Mouse (Mus musculus) liver, adult 2 months (tissue): ENCODE measurements around the gene Ush1c. TPM values are rescaled to one million over a fixed set of nuclear protein-coding genes. Genes with fewer than 3 reads are reported as not detected.

ENCODE experiments used
- DNase-seq: peaks from one replicate; pipeline ENCODE4 v3.0.0-alpha.2; 2011; ENCODE audit warnings: low read depth, low spot score; ENCODE audit errors: extremely low read depth
- H3K27ac ChIP-seq: fragments of 200-500 bp; replicated peaks from 2 replicates; pipeline ENCODE4 v1.5.1; 2012; ENCODE audit warnings: low read depth, mild to moderate bottlenecking, control low read depth, inconsistent platforms, low read length; ENCODE audit not compliant: insufficient read depth
- H3K27me3 ChIP-seq: fragments of 200-500 bp; 2 replicates; pipeline ENCODE4 v1.6.1; 2012; ENCODE audit warnings: mild to moderate bottlenecking, moderate library complexity, low read length, inconsistent platforms; ENCODE audit not compliant: control insufficient read depth, insufficient read depth
- H3K36me3 ChIP-seq: fragments of 200-500 bp; 2 replicates; pipeline ENCODE4 v1.6.1; 2012; ENCODE audit warnings: low read length, inconsistent platforms; ENCODE audit not compliant: control insufficient read depth, insufficient read depth
- H3K4me1 ChIP-seq: fragments of 200-500 bp; 2 replicates; pipeline ENCODE4 v1.6.1; 2011; ENCODE audit warnings: low read length; ENCODE audit not compliant: control insufficient read depth, insufficient read depth
- H3K4me3 ChIP-seq: fragments of 200-500 bp; 2 replicates; pipeline ENCODE4 v1.5.1; 2011; ENCODE audit warnings: low read depth, mild to moderate bottlenecking, control low read depth, low read length, moderate library complexity; ENCODE audit not compliant: insufficient read depth
- H3K79me2 ChIP-seq: fragments of 200-500 bp; 2 replicates; pipeline ENCODE4 v1.6.1; 2012; ENCODE audit warnings: inconsistent platforms, mild to moderate bottlenecking, low read length, moderate library complexity; ENCODE audit not compliant: control insufficient read depth, insufficient read depth
- H3K9ac ChIP-seq: fragments of 200-500 bp; 2 replicates; pipeline ENCODE4 v1.6.1; 2012; ENCODE audit warnings: low read depth, mild to moderate bottlenecking, control low read depth, inconsistent platforms, low read length
- CTCF ChIP-seq: fragments of 200-500 bp; IDR thresholded peaks from 2 replicates; pipeline ENCODE4 v1.5.1; 2011; ENCODE audit warnings: low read depth, low read length, control low read depth
- POLR2A ChIP-seq: fragments of 200-500 bp; IDR thresholded peaks from 2 replicates; pipeline ENCODE4 v1.6.1; 2011; ENCODE audit warnings: low read length, control low read depth; ENCODE audit not compliant: insufficient read depth; ENCODE audit errors: extremely low read depth
- WGBS: fragments of 180-500 bp; shearing (Covaris S2); methylation state at CpG from one replicate; pipeline ENCODE4 v1.1.7; 2018; 5-methylcytosine and 5-hydroxymethylcytosine counted together
- polyA plus RNA-seq: library from polyadenylated mRNA; depleted of rRNA; stranded (reverse); fragments of >200 nt; gene quantifications from 2 replicates; pipeline ENCODE4 v1.2.3, GENCODE M21; 2012
- total RNA-seq: library from RNA; depleted of rRNA; stranded (reverse); fragments of >200 nt; gene quantifications from 2 replicates; pipeline ENCODE4 v1.2.3, GENCODE M21; 2014

Ush1c gene
- total and polyA plus RNA-seq, 2 experiments, result not detected

DNA sequence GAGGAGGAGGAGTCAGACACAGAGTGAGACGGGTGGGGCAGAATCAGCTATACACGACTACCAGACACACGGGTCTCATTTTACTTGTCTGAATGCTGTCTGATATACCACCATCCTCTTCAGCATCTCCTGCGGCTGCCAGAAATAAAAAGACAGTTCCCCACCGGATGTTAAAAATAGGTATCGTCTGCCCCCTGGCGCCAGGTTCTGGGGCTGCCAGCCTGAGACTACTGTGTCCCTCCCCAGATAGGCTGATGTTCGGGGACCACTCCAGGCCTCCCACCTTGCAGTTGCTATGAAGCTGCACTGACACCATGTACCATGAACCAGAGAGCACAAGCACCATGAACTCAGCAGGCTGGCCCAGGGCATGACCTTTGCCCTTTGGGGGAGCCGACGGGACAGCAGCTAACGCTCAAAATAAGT lies 34.2 kb downstream of the Ush1c start:
- Histone ChIP-seq H3K4me3 (no peak overlapping the region), H3K27ac (no peak overlapping the region), H3K36me3 (no peaks in the 10 kb centered on the region), H3K27me3 (no peaks in the 10 kb centered on the region), H3K9ac (no peak overlapping the region), H3K79me2 (no peaks in the 10 kb centered on the region), H3K4me1 (no peaks in the 10 kb centered on the region)
- TF ChIP-seq CTCF (no peak), POLR2A (no peak)
- WGBS, result 35% methylated on average over 11 of the region's 11 CpGs
- no peak for DNase-seq

GRCm38 (mm10) chr7:46201649-46202048 lies 36.7 kb downstream of the Ush1c start:
- no peak for TF ChIP-seq POLR2A
- Histone ChIP-seq H3K27ac (no peak overlapping the region), H3K9ac (no peak overlapping the region), H3K27me3 (no peaks in the 10 kb centered on the region), H3K36me3 (no peaks in the 10 kb centered on the region), H3K4me3 (no peak overlapping the region), H3K4me1 (no peaks in the 10 kb centered on the region), H3K79me2 (no peaks in the 10 kb centered on the region)
- WGBS, result 35% methylated on average over 14 of the region's 14 CpGs
- DNase-seq, result no peak

- TF ChIP-seq CTCF, result no peak
- TF ChIP-seq POLR2A, result no peak
- DNase-seq, result no peak
- Histone ChIP-seq H3K27me3 (no peaks in the 10 kb centered on the region), H3K27ac (no peak overlapping the region), H3K4me1 (no peaks in the 10 kb centered on the region), H3K36me3 (no peaks in the 10 kb centered on the region), H3K79me2 (no peaks in the 10 kb centered on the region), H3K9ac (no peak overlapping the region), H3K4me3 (no peak overlapping the region)
- 65% methylated on average over 6 of the region's 6 CpGs for whole genome bisulfite sequencing
Measured at GRCm38 (mm10) chr7:46200021-46200420, 38.3 kb downstream of the Ush1c start.

DNA sequence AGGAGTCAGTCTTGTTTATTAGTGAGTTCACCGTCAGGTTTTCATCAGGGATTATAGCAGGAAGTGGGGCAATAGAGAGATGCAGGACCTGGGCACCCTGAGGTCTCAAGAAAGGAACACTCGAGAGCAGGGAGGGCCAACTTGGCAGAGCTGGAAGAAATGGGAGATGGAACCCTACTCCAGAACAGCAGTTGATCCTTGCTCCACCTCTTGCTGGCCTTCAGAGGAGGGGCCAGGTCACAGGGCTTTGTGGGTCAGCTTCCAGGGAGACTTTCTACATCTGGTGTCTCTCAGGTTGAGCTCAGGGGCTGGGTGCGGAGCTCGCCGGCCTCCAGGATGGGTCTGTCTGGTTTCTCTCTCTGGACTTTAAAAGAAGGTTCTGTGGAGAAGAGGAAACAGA lies 42.9 kb downstream of the Ush1c start:
- H3K4me3 ChIP-seq, result no peak overlapping the region
- H3K79me2 ChIP-seq, result no peaks in the 10 kb centered on the region
- no peak for TF ChIP-seq POLR2A
- no peak for TF ChIP-seq CTCF
- no peak for DNase-seq
- 76% methylated on average over 5 of the region's 5 CpGs for WGBS
- H3K4me1 ChIP-seq, result no peaks in the 10 kb centered on the region
- no peaks in the 10 kb centered on the region for H3K27me3 ChIP-seq
- H3K27ac ChIP-seq, result no peak overlapping the region
- H3K36me3 ChIP-seq, result no peaks in the 10 kb centered on the region
- H3K9ac ChIP-seq, result no peak overlapping the region

- Histone ChIP-seq H3K27me3 (peaks cover 4% of the 10 kb centered on the region), H3K27ac (no peak overlapping the region), H3K9ac (no peak overlapping the region), H3K79me2 (no peaks in the 10 kb centered on the region), H3K4me3 (no peak overlapping the region), H3K36me3 (no peaks in the 10 kb centered on the region), H3K4me1 (no peaks in the 10 kb centered on the region)
- DNase-seq, result no peak
- no peak for TF ChIP-seq CTCF
Measured at GRCm38 (mm10) chr7:46184232-46184631, 54.1 kb downstream of the Ush1c start.

DNA sequence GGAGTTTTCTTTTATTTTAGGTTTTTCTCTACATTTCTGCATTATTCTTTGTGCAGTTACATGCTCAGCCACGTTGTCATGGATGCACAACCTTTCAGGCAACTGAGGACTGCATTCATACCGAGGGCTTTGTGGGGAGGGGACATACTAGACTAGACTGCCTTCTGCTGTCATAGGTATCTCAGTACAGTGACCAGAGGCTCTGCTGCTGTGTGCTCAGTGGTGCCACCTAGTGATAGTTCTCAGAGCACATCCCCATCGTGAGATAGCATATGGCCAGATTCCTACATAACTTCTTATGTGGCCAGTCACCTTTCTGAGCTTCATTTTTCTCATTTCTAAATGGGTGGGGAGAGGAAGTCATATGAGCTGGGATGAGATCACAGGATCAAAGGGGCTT lies 56.7 kb downstream of the Ush1c start:
- TF ChIP-seq POLR2A (no peak), CTCF (peak; percentile 79)
- H3K27me3 ChIP-seq, result peaks cover 5% of the 10 kb centered on the region
- no peak overlapping the region for H3K9ac ChIP-seq
- no peaks in the 10 kb centered on the region for H3K36me3 ChIP-seq
- no peaks in the 10 kb centered on the region for H3K79me2 ChIP-seq
- 3% methylated on average over 3 of the region's 3 CpGs for WGBS
- no peak overlapping the region for H3K27ac ChIP-seq
- no peak overlapping the region for H3K4me3 ChIP-seq
- DNase-seq, result peak; percentile 21
- H3K4me1 ChIP-seq, result no peaks in the 10 kb centered on the region
